Mouse (Mus musculus): ENCODE measurements at regions not wholly inside any gene's neighbourhood (a gene's known extent, or its start where the extent isn't known, plus 50 kb on each side); places are given as distances from the start of the nearest gene placed in this dataset.

GRCm38 (mm10) chr12:54410038-54410605 is 206.5 kb upstream of the Egln3 start:
- no peak for TF ChIP-seq CTCF (conservative IDR thresholded peaks at IDR 0.05; ENCODE audit: low read length)
- TF ChIP-seq NANOG (IDR thresholded peaks at IDR 0.05; ENCODE audit: borderline replicate concordance, low read length): no peak

Measured in E14TG2a.4 (cell line).